Mouse (Mus musculus): ENCODE results near the gene Abcb5.

DNA sequence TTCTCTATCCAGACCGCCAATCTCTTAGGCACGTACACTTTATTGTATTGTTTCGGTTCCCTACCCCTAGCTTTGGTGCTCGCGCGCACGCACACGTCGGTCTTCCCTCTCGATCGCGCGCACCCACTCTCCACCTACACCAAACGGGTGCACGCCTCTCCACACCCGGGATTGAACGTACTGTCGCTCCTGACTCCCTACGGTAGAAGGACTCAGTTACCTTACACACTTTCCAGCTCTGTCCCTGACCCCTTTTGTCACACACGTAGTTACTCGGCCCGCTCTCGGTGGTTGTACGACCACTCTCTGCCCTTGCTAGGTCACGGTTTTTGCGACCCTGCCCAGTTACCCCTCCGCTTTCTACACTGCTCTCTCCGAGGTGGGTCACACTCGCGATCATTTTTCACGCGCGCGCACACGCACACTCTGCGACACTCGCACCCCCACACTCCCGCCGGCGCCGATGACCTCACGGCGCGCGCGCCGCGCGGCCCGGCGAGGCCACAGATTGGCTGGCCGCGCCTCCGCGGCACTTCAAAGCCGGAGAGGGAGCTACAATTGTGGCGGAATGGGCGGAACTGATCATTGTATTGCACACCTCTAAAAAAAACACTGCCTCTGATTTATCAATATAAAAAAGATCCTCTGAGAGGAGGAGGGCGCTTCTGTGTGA is 119.4 kb downstream of the Abcb5 start:
- TF ChIP-seq ZNF384 (IDR thresholded peaks at IDR 0.05; ENCODE audit: low read depth, low read length) (no peak), MAFK (IDR thresholded peaks at IDR 0.05; ENCODE audit: insufficient read depth, low read depth, low read length) (no peak), CHD2 (IDR thresholded peaks at IDR 0.05; ENCODE audit: low read depth, low read length) (no peak), HCFC1 (IDR thresholded peaks at IDR 0.05; ENCODE audit: borderline replicate concordance, insufficient read depth, low read length) (peak; percentile 34; the same call in 1 of the 2 replicates), ZC3H11A (IDR thresholded peaks at IDR 0.05; ENCODE audit: borderline replicate concordance, low read depth, low read length) (no peak)

Data from ES-E14 (cell line).